Mouse (Mus musculus) testis, adult 2 months (tissue): ENCODE measurements around the gene Gpr180. TPM values are rescaled to one million over a fixed set of nuclear protein-coding genes. Genes with fewer than 3 reads are reported as not detected.

Experiments used
- H3K27ac ChIP-seq: fragments of 200-500 bp; 2 replicates; pipeline ENCODE4 v1.5.1; 2012; ENCODE audit warnings: low read depth, low read length; ENCODE audit not compliant: control insufficient read depth, insufficient read depth
- H3K27me3 ChIP-seq: fragments of 200-500 bp; 2 replicates; pipeline ENCODE4 v1.6.1; 2012; ENCODE audit warnings: mild to moderate bottlenecking, low read length, moderate library complexity; ENCODE audit not compliant: control insufficient read depth, insufficient read depth
- H3K36me3 ChIP-seq: fragments of 200-500 bp; 2 replicates; pipeline ENCODE4 v1.6.1; 2012; ENCODE audit warnings: mild to moderate bottlenecking, low read length; ENCODE audit not compliant: control insufficient read depth, insufficient read depth
- H3K4me1 ChIP-seq: fragments of 200-500 bp; 2 replicates; pipeline ENCODE4 v1.6.1; 2012; ENCODE audit warnings: low read length; ENCODE audit not compliant: control insufficient read depth, insufficient read depth
- H3K4me3 ChIP-seq: fragments of 200-500 bp; 2 replicates; pipeline ENCODE4 v1.5.1; 2012; ENCODE audit warnings: low read depth, mild to moderate bottlenecking, low read length, moderate library complexity, mixed read lengths; ENCODE audit not compliant: control insufficient read depth
- CTCF ChIP-seq: fragments of 200-500 bp; IDR thresholded peaks from 2 replicates; pipeline ENCODE4 v1.5.1; 2012; ENCODE audit warnings: low read depth, mild to moderate bottlenecking, inconsistent platforms, low read length, moderate library complexity; ENCODE audit not compliant: control insufficient read depth, insufficient read depth, insufficient replicate concordance
- POLR2A ChIP-seq: fragments of 200-500 bp; IDR thresholded peaks from 2 replicates; pipeline ENCODE4 v1.6.1; 2012; ENCODE audit warnings: low read depth, mild to moderate bottlenecking, inconsistent platforms, low read length, moderate library complexity; ENCODE audit not compliant: control insufficient read depth
- polyA plus RNA-seq: library from polyadenylated mRNA; depleted of rRNA; stranded (reverse); fragments of >200 nt; gene quantifications from 2 replicates; pipeline ENCODE4 v1.2.3, GENCODE M21; 2012

Gpr180 gene
- polyA plus RNA-seq, 1 experiment = 26.3 TPM

DNA sequence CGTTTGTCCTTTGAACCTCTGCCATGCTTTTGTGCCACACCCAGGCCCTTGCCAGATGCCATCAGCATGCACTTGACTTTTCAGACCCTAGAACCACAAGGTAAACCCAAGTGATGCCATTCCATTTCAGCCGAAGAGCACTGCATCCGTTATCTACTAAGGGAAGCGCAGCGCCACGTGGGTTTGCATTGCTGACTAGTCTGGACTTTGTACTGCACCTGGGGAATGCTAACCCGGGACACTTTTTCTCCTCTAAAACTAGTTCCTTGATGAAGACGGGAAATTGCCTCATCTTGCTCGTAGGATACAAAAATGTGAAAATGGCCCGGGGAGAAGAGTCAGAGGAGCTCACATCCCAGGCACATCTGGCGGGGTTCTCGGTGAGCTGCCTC, 38.7 kb downstream of the Gpr180 start:
- TF ChIP-seq CTCF = no peak
- H3K36me3 ChIP-seq = no peaks in the 10 kb centered on the region
- peak overlapping the region; percentile 83 for H3K4me3 ChIP-seq
- H3K27me3 ChIP-seq = no peaks in the 10 kb centered on the region
- no peak overlapping the region for H3K27ac ChIP-seq
- H3K4me1 ChIP-seq = peaks cover 13% of the 10 kb centered on the region

DNA sequence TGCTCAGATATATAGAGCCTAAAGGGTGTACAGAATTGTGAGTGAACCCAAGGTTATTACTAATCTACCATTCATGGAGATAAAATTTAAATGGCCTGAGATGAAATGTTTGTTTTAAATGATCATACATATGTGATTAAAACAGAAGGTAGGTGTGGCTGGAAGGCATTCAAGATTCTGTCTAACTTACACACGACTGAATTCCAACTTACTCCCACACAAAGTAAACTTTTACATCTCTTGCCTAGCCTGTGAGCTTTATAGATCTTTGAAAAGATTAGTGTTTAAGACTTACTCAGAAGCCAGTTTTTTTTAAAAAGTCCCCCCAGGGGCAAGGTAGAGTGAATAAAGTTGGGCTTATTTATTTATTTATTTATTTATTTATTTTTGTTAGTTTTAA, 42.3 kb downstream of the Gpr180 start:
- Histone ChIP-seq H3K27ac (no peak overlapping the region), H3K4me3 (no peak overlapping the region), H3K27me3 (no peaks in the 10 kb centered on the region)

GRCm38 (mm10) chr14:118179701-118180100, 42.7 kb downstream of the Gpr180 start:
- Histone ChIP-seq H3K4me3 (peak overlapping the region; percentile 37), H3K36me3 (no peaks in the 10 kb centered on the region), H3K27ac (no peak overlapping the region), H3K27me3 (no peaks in the 10 kb centered on the region), H3K4me1 (peaks cover 18% of the 10 kb centered on the region)
- TF ChIP-seq CTCF = no peak
- no peak for TF ChIP-seq POLR2A

More for the DNA sequence above, 42.3 kb downstream of the Gpr180 start:
- Histone ChIP-seq H3K4me1 (peaks cover 18% of the 10 kb centered on the region), H3K36me3 (no peaks in the 10 kb centered on the region)
- no peak for TF ChIP-seq POLR2A
- TF ChIP-seq CTCF = no peak

- H3K36me3 ChIP-seq = no peaks in the 10 kb centered on the region
- peak overlapping the region; percentile 32 for H3K27ac ChIP-seq
- TF ChIP-seq POLR2A = no peak
- no peak for TF ChIP-seq CTCF
- H3K27me3 ChIP-seq = no peaks in the 10 kb centered on the region
- H3K4me3 ChIP-seq = peak overlapping the region; percentile 92
- peaks cover 18% of the 10 kb centered on the region for H3K4me1 ChIP-seq
These were observed 43.2 kb downstream of the Gpr180 start for GRCm38 (mm10) chr14:118180117-118180557.

GRCm38 (mm10) chr14:118180711-118181177, 43.8 kb downstream of the Gpr180 start:
- no peak for TF ChIP-seq CTCF
- TF ChIP-seq POLR2A = no peak
- Histone ChIP-seq H3K36me3 (no peaks in the 10 kb centered on the region), H3K4me3 (peak overlapping the region; percentile 92), H3K27me3 (no peaks in the 10 kb centered on the region), H3K27ac (peak overlapping the region; percentile 29; the same call in 1 of the 2 replicates), H3K4me1 (peaks cover 13% of the 10 kb centered on the region)

DNA sequence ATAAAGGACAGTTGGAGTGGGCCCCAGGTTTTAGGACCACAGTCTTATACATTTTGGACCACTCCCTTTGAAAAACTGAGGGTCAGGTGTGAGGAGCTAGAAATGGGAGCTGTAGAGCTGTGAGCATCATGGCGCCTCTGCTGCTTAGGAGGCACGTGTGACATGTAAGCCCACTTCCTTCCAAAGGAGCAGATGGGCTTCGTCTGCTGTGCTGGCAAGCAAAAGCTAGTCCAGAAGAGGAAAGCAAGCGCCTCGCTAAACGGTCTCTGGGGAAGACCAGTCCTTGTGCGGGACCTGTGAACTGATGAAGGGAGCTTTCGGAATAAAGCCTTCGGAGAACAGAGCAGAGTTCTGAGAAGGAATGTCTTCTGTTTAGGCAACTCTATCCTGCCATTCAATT, 54.5 kb downstream of the Gpr180 start:
- Histone ChIP-seq H3K4me3 (no peak overlapping the region), H3K4me1 (peaks cover 2% of the 10 kb centered on the region; the same call in 1 of the 2 replicates), H3K27ac (no peak overlapping the region), H3K27me3 (no peaks in the 10 kb centered on the region), H3K36me3 (no peaks in the 10 kb centered on the region)
- TF ChIP-seq CTCF (no peak), POLR2A (no peak)

GRCm38 (mm10) chr14:118193001-118193628, 56.2 kb downstream of the Gpr180 start:
- Histone ChIP-seq H3K4me3 (no peak overlapping the region), H3K27me3 (no peaks in the 10 kb centered on the region)

More at GRCm38 (mm10) chr14:118193001-118193628, 56.2 kb downstream of the Gpr180 start:
- TF ChIP-seq POLR2A (no peak), CTCF (no peak)
- H3K4me1 ChIP-seq = peaks cover 2% of the 10 kb centered on the region; the same call in 1 of the 2 replicates
- H3K27ac ChIP-seq = no peak overlapping the region
- H3K36me3 ChIP-seq = no peaks in the 10 kb centered on the region
